Mouse (Mus musculus): ENCODE measurements around the gene Commd4. TPM values are rescaled to one million over a fixed set of nuclear protein-coding genes. Genes with fewer than 3 reads are reported as not detected.

Gene Commd4
- total RNA-seq, 2 experiments from 2014 or later = 22.1 to 25.2 TPM

DNA sequence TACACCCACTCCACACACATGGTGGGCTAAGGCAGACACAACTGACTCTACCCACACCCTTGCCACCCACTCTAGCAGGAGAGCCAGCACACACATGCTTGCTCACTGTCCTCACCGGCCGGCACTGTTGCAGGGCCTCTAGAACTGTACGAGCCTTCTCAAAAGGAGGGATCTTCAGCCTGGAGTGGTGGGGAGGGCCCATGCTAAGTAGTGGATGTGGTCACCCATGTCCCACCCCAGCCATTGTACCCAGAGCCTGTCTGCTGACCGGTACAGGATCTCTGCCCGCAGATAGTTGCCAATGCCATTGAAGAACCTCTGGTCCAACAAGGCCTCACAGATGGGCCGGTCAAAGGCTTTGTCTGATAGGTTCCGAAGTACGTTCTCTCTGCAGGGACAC, 13.3 kb downstream of the Commd4 start:
- no peak for ATAC-seq (replicated peaks; ENCODE audit: low FRiP score, poor library complexity, severe bottlenecking)

DNA sequence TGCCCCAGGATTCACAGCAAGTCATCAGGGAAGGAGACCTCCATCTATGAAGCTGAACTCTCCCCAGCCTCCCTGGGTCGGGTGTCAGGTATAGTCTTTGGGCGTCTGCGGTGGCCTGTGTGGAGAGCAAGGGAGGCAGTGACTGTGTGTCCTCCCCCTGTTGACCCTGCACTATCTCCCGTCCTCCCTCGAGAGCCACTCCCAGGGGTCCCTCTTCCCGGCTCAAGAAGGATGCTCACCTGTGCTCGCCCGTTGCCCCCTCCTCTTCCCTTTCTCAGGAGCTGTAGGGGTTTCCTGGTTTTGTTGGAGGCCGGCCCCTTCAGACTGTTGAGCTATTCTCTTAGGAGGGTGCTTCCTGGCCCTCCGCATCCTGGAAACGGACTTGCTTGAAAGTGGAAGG, 14.9 kb downstream of the Commd4 start:
- ATAC-seq (replicated peaks; ENCODE audit: low FRiP score, poor library complexity, severe bottlenecking) = no peak

DNA sequence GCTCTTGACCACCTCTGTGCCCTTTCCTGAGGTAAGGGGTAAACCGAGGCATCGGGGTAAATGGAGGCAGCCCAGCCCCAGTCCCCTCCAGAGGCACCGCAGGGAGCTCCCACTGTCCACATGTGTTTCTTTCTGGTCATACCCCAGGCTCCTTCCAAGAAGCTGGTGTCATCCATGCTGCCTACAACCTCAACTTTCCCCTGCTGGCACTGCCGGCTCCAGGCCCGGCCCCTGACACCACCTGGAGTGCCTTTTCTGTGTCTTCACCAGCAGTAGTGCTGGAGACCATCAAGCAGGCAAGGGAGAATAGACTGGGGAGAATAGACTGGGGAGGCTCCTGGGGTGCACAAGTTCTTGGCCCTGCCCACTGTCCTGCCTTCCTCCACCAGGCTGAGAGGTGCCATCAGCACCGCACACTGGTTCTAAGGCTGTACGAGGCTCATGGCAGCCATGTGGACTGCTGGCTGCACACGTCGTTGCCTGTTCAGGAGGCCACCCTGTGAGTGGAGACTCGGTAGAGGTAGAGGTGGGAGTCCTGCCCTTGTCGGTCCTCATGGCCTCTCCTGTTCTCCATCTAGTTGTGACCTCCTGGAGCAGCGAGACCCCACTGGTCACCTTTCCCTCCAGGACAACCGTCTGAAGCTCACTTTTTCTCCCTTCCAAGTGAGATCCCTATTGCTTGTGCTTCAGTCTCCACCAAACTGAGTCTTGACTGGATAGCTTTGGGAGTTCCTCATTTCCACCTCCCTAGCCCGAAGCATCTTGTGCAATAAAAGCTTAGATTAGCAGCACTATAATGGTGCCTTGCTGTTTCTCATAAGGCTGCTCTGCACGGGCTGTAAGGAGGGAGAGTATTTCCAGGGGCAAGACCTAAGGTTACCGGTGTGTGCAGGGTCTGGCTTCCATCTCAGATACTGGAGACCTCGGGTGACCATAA, 16.4 kb downstream of the Commd4 start:
- ATAC-seq (replicated peaks; ENCODE audit: low FRiP score, poor library complexity, severe bottlenecking) = no peak

DNA sequence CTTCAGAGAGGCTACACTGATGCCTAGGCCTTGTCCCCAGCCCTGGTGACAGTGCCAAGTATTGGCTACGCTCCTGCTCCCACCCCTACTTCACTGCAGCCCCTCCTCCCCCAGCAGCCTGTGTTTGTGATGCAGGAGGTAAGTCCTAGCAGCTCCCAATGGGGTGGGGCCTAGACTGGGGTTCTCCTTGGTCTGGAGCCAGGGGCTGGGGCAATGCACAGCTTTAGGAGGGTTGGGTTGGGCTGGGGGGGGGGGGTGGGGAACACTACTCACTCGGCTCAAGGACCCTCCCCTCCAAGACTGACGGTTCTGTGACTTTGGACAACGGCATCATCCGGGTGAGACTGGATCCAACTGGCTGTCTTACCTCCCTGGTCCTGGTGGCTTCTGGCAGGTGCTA, 18.6 kb downstream of the Commd4 start:
- no peak for ATAC-seq (replicated peaks; ENCODE audit: low FRiP score, poor library complexity, severe bottlenecking)

DNA sequence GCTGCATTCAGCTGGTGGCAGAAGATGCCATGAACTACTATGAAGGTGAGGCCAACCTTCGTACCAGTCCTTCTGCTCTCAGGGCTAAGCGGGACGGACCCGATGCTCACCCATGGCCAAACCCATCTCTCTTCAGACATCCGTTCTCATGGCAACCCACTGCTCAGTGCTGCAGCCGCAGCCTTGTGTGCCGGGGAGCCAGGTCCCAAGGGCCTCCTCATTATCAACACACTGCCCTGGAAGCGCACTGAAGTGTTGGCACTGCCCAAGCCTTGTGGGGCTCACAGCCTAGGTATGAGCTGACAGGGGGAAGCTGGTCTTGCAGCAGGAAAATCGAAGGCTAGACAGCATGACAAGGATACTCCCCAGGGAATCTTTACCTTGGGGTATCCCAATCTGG, 19.0 kb downstream of the Commd4 start:
- no peak for ATAC-seq (replicated peaks; ENCODE audit: low FRiP score, poor library complexity, severe bottlenecking)

DNA sequence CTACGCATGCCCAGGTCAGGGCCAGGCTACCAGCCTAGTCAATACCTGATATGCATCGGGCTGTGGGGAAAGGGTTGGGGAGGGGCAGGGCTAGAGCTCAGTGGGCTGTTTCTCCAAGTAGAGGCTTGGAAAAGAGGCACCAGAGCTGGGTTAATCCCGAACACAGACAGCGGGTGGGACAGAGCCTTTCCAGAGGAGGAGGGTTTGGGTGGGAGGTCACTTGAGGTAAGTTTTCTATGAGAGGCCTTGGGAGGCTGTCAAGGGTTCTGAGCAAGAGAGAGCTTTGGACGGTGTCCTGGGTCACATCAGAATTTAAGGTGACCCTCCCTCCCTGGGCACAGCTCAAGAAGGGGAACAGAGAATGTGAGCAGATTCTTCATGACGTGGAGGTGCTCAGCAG, 19.6 kb downstream of the Commd4 start:
- ATAC-seq (replicated peaks; ENCODE audit: low FRiP score, poor library complexity, severe bottlenecking) = no peak

DNA sequence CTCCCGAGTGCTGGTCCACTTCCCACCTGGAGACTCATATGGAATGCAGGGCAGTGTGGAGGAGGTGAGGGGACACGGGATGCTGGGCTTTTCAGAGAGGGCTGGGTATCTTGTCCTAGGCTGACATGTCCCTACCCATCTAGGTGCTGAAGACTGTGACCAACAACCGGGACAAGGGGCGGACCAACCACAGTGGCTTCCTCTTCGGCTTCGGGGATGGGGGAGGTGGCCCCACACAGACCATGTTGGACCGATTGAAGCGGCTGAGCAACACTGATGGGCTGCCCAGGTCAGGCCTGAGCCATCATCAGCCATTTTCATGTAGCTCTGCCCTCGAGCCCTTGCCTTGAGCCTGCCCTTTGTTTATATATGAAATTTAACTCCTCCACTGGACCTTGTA, 20.4 kb downstream of the Commd4 start:
- no peak for ATAC-seq (replicated peaks; ENCODE audit: low FRiP score, poor library complexity, severe bottlenecking)

DNA sequence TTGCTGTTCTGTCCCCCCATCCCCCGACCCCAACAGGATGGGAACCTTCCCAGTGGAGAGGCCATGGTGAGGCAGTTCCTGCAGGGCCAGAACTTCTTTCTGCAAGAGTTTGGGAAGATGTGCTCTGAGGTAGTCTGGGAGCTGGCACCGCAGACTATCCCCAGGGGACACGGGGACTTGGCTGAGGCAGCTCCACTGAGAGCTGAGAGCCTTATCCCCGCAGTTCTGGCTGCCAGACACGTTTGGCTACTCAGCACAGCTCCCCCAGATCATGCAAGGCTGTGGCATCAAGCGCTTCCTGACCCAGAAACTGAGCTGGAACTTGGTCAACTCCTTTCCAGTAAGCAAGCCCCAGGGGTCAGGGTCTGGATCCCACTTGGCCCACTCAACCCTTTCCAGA, 20.9 kb downstream of the Commd4 start:
- ATAC-seq (replicated peaks; ENCODE audit: low FRiP score, poor library complexity, severe bottlenecking) = no peak

DNA sequence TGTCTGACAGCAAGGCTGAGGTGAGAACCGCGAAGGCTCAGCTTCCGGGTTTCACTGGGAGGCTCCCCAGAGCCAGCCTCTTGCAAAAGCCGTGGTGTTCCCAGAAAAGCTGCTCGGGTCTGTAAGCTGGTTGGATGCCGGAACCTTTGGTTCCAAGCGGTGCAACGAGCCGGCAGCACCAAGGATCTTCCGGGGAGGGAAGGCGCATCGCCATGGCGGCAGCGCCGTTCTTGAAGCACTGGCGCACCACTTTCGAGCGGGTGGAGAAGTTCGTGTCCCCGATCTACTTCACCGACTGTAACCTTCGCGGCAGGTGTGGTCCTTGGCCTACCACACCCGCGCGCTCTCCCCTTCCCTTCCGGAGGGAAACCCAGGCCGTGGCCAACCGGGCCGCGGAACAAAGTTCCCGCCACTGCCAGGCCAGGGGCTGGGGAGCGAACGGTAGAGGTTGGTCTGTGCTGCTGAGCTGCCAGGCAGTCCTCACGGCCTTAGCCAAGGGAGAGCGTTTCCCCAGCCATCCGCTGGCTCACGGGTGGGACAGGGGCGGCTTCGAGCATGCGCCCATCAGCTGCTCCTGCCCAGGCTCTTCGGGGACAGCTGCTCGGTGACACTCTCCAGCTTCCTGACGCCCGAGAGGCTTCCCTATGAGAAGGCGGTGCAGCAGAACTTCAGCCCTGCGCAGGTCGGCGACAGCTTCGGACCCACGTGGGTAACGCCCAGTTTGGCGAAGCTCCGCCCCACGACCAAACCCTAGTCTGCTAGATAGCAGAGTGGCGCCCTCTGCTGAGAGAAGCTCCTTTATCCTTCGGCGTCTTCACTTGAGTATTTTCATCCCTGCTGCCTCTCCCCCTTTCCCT, 27.3 kb downstream of the Commd4 start, which contains the start of gene Man2c1:
Gene Man2c1, plus strand, starts transcription at position 114 of the 857 bp plus-strand sequence.
- peak; percentile 87 for ATAC-seq (replicated peaks; ENCODE audit: low FRiP score, poor library complexity, severe bottlenecking)

DNA sequence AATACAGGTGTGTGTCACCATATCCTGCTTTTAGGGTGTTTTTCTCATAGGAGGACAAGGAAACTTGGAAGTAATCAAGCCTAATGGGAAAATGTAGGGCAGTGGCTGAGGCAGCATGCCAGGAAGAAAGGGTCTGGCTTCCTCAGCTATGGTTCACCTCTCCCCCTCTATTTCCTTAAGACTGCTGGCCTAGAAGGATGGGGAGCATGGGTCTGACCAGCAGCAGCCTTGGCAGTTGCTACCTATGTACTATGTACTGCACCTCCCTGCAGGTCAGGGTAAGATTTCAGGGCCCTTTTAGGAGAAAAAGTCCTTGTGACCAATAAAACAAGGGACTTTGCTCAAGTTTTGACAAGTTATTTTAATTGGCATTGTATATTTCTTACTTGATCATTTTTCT, 28.5 kb downstream of the Commd4 start:
- no peak for ATAC-seq (replicated peaks; ENCODE audit: low FRiP score, poor library complexity, severe bottlenecking)

DNA sequence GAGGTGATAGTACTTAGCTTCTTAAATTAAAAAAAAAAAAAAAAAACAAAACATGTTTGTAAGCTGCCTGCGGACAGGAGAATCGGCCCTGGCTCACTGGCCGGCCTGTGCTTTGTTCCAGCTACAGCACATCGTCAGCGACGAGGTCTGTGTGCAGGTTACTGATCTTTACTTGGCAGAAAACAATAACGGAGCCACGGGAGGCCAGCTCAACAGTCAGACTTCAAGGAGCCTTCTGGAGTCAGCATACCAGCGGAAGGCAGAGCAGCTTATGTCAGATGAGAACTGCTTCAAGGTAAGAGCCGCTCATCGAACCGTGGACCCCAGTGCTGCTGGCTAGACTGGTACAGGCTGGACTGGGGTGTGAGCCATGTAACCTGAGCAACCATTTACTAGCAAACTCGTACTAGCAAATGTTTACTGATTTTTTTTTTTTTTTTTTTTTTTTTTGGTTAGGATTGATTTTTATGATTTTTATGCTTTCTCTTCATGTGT, 40.8 kb downstream of the Commd4 start:
- ATAC-seq (replicated peaks; ENCODE audit: low FRiP score, poor library complexity, severe bottlenecking) = no peak

Other genes starting within 250 kb of the Commd4 start
- 0.36 and 2.9 TPM in 2 replicates for gene Snx33, start 230.0 kb downstream of the Commd4 start, total RNA-seq (2015; ENCODE audit: low replicate concordance)
- 0.61 and 0.90 TPM in 2 replicates for gene Snx33, start 230.0 kb downstream of the Commd4 start, total RNA-seq (2017; ENCODE audit: low replicate concordance)
- 38.2 and 46.5 TPM in 2 replicates for gene Imp3, start 220.9 kb downstream of the Commd4 start, total RNA-seq (2015; ENCODE audit: low replicate concordance)
- 22.8 and 23.5 TPM in 2 replicates for gene Imp3, start 220.9 kb downstream of the Commd4 start, total RNA-seq (2017; ENCODE audit: low replicate concordance)
- gene Snupn, start 207.5 kb downstream of the Commd4 start, total RNA-seq (2015; ENCODE audit: low replicate concordance) = 1.8 and 8.8 TPM in 2 replicates
- gene Snupn, start 207.5 kb downstream of the Commd4 start, total RNA-seq (2017; ENCODE audit: low replicate concordance) = 2.8 TPM in 1 of 2 replicates, not detected in the other
- gene Ptpn9, start 163.4 kb downstream of the Commd4 start, total RNA-seq (2015; ENCODE audit: low replicate concordance) = 1.4 and 3.8 TPM in 2 replicates
- 0.45 and 1.5 TPM in 2 replicates for gene Ptpn9, start 163.4 kb downstream of the Commd4 start, total RNA-seq (2017; ENCODE audit: low replicate concordance)
- gene Sin3a, start 86.3 kb downstream of the Commd4 start, total RNA-seq (2015; ENCODE audit: low replicate concordance) = 71.7 and 122 TPM in 2 replicates
- 59.9 and 75.3 TPM in 2 replicates for gene Sin3a, start 86.3 kb downstream of the Commd4 start, total RNA-seq (2017; ENCODE audit: low replicate concordance)
- 22.3 and 32.3 TPM in 2 replicates for gene Man2c1, start 27.6 kb downstream of the Commd4 start, total RNA-seq (2015; ENCODE audit: low replicate concordance)
- gene Man2c1, start 27.6 kb downstream of the Commd4 start, total RNA-seq (2017; ENCODE audit: low replicate concordance) = 18.6 and 29.7 TPM in 2 replicates
- 2.1 and 6.1 TPM in 2 replicates for gene Neil1, start 10.0 kb downstream of the Commd4 start, total RNA-seq (2015; ENCODE audit: low replicate concordance)
- gene Neil1, start 10.0 kb downstream of the Commd4 start, total RNA-seq (2017; ENCODE audit: low replicate concordance) = 4.2 TPM in 1 of 2 replicates, not detected in the other
- gene Trcg1, start 78.2 kb upstream of the Commd4 start, total RNA-seq (2015; ENCODE audit: low replicate concordance) = not detected in 2 replicates
- gene Trcg1, start 78.2 kb upstream of the Commd4 start, total RNA-seq (2017; ENCODE audit: low replicate concordance) = not detected in 2 replicates
- 46.5 and 50.8 TPM in 2 replicates for gene 1700017B05Rik, start 104.3 kb upstream of the Commd4 start, total RNA-seq (2015; ENCODE audit: low replicate concordance)
- 44.3 and 45.0 TPM in 2 replicates for gene 1700017B05Rik, start 104.3 kb upstream of the Commd4 start, total RNA-seq (2017; ENCODE audit: low replicate concordance)

Measured in erythroid progenitor cell, adult 5-6 weeks (primary cell).